Mouse (Mus musculus) v-Abl transformed pro-B cells (cell line): ENCODE measurements around the gene Lpcat3.

Experiments used
- in situ Hi-C, 2 experiments: fragments of 400-800 bp; cut with MboI; formaldehyde crosslinking; loops; one replicate each; pipeline ENCODE4 v1.15.1; 2025; ENCODE audit not compliant: unreplicated experiment in 2 of 2

The Lpcat3 gene

DNA sequence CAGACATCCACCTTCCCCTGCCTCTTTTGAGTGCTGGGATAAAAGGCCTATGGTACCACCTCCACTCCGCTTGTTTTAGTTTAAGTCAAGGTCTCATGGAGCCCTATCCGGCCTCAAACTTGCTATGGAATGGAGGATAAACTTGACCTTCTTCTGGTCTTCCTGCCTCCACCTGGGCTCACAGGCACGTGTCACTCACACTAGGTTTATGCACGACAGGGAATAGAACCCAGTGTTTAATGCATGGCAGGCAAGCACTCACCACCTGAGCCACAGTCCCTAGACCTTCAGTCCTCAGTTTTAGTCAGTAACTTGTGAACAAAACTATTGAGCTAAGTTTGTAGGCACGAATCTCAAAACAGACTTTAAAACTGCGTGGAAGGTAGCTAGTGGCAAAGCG is 68.2 kb downstream of the Lpcat3 start:
- in situ Hi-C loops: no loop called here

- in situ Hi-C loops: no loop called here
These were observed 69.9 kb downstream of the Lpcat3 start for GRCm38 (mm10) chr6:124732476-124733370.

GRCm38 (mm10) chr6:124734417-124734816 is 71.6 kb downstream of the Lpcat3 start:
- in situ Hi-C loops: no loop called here

DNA sequence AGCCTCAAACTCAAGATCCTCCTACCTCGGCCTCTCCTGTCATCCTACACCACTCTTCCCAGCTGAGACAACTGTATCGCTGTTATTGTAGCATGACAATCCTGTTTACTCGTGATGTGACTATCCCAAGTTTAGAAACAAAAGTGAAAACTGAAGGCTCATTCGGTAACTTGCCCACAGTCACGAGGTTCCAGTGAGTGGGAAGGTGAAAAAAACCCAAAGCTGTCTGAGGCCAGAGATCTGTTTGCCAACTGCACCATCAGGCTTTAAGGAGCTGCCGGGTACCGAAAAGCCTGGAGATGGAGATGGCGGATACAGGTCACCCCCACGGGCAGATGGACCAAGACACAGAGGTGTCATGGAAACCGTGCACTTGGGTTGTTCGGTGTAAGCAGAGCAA is 74.2 kb downstream of the Lpcat3 start:
- in situ Hi-C loops: no loop called here

DNA sequence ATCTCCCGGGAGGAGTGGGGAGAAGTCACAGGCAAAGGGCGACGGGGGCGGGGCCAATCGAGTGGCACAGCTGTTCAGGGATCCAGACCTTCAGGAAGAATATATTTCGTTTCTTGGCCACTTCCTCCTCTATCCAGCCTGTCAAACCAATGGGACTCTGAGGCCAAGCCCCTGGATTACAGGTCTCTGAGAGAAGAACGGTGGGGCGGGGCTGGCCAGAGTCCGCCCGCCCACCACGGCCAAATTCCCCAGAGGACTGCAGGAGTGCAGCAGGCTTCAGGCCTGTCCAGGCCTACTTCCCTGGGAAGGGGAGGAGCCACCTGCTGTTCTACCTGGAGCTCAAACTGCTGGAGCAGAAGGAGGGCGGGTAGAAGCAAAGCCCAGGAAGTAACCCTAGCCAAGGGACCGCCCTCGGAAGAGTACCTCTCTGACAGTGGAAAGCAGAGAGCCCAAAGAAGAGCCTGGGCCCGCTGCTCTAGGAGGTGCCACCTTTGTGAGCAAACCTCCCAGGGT is 75.7 kb downstream of the Lpcat3 start, which contains the start of gene Ptpn6:
Gene Ptpn6 (minus strand): TSS at position 204 of the 513 bp plus-strand sequence.
- in situ Hi-C loops: no loop called here

DNA sequence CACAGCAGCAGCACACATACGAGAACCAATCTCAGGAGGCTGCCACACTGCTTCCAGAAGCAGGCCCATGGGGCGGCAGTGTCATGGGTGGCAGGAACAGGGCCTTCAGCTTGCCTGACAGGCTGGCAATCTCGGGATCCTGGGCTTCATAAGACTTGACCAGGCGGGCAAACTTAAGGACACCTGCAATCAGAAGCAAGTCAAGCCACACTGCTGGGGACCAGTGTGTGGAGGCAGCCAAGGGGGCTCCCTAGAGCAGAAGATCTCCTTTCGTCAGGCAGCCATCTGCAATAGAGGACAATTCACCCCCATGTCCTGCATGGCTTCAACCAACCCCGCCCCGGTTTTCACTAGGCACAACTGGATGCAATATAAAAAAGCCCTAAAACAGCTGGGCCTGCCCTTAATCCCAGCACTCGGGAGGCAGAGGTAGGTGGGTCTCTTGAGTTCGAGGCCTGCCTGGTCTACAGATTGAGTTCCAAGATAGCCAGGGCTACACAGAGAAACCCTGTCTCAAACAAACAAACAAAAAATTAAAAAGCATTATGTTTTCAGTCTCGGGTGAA is 76.5 kb downstream of the Lpcat3 start:
- in situ Hi-C loops: no loop called here

DNA sequence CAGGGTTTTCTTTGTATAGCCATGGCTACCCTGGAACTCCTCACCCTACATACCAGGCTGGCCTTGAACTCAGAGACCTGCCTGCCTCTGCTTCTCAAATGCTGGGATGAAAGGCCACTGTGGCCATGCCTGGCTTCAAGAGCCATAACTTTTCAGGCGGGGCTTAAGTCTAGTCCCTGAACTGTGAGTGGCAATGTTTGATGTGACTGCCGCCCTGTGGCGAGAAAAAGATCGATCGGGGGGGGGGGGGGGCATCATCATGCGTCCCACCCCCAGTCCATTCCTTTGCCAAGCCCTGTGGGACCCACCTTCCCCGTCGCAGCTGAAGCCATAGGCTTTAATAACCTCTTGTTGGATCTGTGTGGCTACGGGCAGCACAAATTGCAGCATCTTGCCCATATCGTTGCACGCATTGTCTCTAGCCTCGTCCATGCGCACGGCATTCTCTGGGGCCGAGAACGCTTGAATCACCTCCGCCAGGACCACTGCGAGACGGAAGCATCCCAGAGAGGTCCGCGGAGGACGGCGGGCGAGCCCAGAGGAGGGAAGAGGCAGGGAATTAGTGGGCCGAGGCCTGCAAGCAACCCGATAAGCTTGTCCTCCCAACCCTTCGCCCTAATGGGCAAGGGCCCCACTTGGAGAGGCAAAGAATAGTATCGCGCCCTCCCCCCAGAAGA is 77.5 kb downstream of the Lpcat3 start:
- in situ Hi-C loops: loop anchor here in 1 of 2 experiments (10.0 kb wide), 1 partner anchor 334 kb away; no protein-coding TSS in a partner anchor

DNA sequence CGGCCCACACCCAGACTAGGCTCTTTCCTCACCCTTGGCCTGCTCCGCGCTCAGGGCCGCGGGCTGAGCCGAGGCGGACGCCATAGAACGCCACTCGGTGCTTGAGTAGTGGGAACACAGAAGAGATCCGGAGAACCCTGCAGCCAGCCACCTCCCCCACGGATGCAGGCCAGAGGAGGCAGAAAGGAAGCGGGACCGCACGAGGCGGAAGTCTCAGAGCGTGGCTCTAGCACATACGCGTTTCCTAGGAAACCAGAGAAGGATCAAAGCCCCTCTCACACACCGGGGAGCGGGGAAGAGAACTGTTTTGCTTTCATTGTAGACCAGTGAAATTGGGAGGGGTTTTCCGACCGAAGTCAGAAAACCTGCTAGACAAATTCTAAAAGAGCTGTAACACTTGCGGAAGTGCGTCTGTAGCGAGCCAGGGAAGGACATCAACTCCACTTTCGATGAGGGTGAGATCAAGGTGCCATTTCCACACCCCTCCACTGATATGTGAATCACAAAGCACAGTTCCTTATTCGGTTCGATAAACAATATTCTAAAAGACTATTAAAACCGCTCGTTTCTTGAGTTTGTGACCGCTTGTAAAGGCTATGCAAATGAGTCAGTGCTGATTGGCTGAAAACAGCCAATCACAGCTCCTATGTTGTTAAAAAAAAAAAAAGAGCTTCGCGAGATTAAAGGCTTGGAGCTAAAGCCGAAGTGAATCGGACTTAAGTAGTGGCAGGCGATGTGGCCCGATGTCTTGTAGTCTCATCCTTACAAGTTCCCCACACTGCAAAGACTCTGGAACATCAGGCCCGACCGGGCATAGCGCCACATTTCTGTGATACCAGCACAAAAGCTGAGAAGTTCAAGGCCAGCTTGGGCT is 78.3 kb downstream of the Lpcat3 start, which contains the start of gene Grcc10:
Gene Grcc10 (minus strand): TSS at position 487 of the 874 bp plus-strand sequence.
- in situ Hi-C loops: loop anchor here in 1 of 2 experiments (10.0 kb wide), 1 partner anchor 334 kb away; no protein-coding TSS in a partner anchor

DNA sequence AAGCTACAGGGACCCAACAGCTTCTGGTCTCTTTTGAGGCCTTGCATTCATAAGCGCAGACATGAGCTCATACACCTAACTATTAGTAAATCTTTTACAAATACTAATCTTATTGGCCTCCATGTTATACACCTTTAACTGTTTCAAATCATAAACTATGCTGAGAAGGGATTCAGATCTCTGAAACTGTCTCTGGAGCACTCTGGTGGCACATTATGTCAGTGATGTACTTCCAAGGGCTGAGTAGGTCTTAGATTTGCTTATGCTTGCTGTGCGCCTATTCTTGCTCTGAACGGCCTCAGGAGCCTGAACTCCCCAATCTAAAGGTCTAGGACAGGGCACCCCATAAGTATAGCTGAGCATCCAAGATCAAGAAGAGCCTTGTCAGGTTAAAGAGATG is 79.0 kb downstream of the Lpcat3 start:
- in situ Hi-C loops: loop anchor here in 1 of 2 experiments (10.0 kb wide), 1 partner anchor 333 kb away; no protein-coding TSS in a partner anchor

- in situ Hi-C loops: loop anchor here in 1 of 2 experiments (10.0 kb wide), 1 partner anchor 332 kb away; no protein-coding TSS in a partner anchor
These were observed 80.2 kb downstream of the Lpcat3 start for GRCm38 (mm10) chr6:124742839-124743514.

- in situ Hi-C loops: loop anchor here in 1 of 2 experiments (10.0 kb wide), 1 partner anchor 331 kb away; no protein-coding TSS in a partner anchor
These were observed 80.8 kb downstream of the Lpcat3 start for GRCm38 (mm10) chr6:124743647-124744046.

- in situ Hi-C loops: loop anchor here (5.0 to 10.0 kb wide), 2 partner anchors 33 to 330 kb away; partner anchors contain the start of genes Emg1 (in 1 of the 2) and Phb2 (in 1 of the 2)
These were observed 82.0 kb downstream of the Lpcat3 start for GRCm38 (mm10) chr6:124744755-124745321.

GRCm38 (mm10) chr6:124745490-124746295 is 82.9 kb downstream of the Lpcat3 start:
- in situ Hi-C loops: loop anchor here (5.0 to 10.0 kb wide), 2 partner anchors 33 to 329 kb away; partner anchors contain the start of genes Emg1 (in 1 of the 2) and Phb2 (in 1 of the 2)

DNA sequence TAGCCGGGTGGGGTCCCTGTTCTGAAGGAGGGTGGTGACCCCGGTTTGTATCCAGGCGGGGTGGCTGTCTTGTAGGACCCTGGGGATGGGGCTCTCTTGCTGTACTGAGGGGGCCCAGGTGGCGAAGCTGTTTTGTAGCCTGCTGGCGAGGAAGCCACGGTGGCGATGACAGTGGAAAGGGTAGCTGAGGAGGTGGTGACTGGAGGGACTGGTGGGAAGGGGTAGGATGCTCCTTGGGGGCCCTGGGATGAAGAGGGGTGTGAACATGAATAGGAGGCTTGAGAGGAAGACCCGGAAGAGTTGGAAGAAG is 83.4 kb downstream of the Lpcat3 start:
- in situ Hi-C loops: loop anchor here (5.0 to 10.0 kb wide), 2 partner anchors 34 to 329 kb away; partner anchors contain the start of genes Emg1 (in 1 of the 2) and Phb2 (in 1 of the 2)

- in situ Hi-C loops: loop anchor here (5.0 to 10.0 kb wide), 2 partner anchors 35 to 328 kb away; partner anchors contain the start of genes Emg1 (in 1 of the 2) and Phb2 (in 1 of the 2)
These were observed 84.1 kb downstream of the Lpcat3 start for GRCm38 (mm10) chr6:124746654-124747632.

DNA sequence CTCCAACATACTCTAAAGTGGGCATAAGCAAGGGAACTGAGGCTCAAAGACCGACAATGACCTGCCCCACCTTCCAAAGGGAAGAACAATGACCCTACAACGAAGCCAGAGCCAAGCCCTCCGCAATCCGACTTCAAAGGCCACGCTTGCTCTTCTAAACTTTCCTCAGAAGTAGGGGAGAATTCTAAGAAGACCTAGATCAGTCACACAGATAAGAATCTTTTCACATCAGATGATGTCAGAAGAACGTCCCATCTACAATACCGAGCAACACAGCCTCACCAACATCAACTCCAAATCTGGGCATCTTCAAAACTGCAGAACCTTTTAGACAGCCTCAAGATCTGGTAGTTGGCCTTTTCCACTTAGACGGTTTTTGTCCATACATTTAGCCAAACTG is 87.6 kb downstream of the Lpcat3 start:
- in situ Hi-C loops: loop anchor here (5.0 to 25.0 kb wide), 2 partner anchors 38 to 338 kb away; partner anchors contain the start of genes Emg1 (in 1 of the 2), Pex5 (in 1 of the 2) and Phb2 (in 1 of the 2)
